Mouse (Mus musculus) left cerebral cortex, adult 18-20 months (tissue): ENCODE measurements around the gene Cript. TPM values are rescaled to one million over a fixed set of nuclear protein-coding genes. Genes with fewer than 3 reads are reported as not detected.

Source experiments
- total RNA-seq, 2 experiments: library from RNA; stranded (reverse); gene quantifications; 2 replicates each; pipeline ENCODE4 v1.2.3; 2021

Cript gene
- total RNA-seq, 2 experiments from 2014 or later, result 57.7 to 68.4 TPM

Other genes with a start within 250 kb of the Cript start
- not detected for gene Tmem247, start 108.2 kb upstream of the Cript start, total RNA-seq
- not detected for gene Atp6v1e2, start 77.7 kb upstream of the Cript start, total RNA-seq
- gene Rhoq, start 62.5 kb upstream of the Cript start, total RNA-seq, result 10 to 100 TPM; 37.8 to 46.2 TPM
- gene Pigf, start 144 bp upstream of the Cript start, total RNA-seq, result 10 to 100 TPM; 19.1 to 19.7 TPM
- gene Socs5, start 82.1 kb downstream of the Cript start, total RNA-seq, result 100 to 1,000 TPM; 130 to 135 TPM
- gene Mcfd2, start 240.4 kb downstream of the Cript start, total RNA-seq, result 10 to 100 TPM; 67.2 to 72.0 TPM